Mouse (Mus musculus) lung, adult 2 months (tissue): ENCODE results near the gene Rap1a.

ENCODE experiments used
- CTCF ChIP-seq: fragments of 200-500 bp; IDR thresholded peaks from 2 replicates; pipeline ENCODE4 v1.5.1; 2011; ENCODE audit warnings: mild to moderate bottlenecking, low read length, control low read depth; ENCODE audit not compliant: insufficient read depth
- POLR2A ChIP-seq: fragments of 200-500 bp; IDR thresholded peaks from 2 replicates; pipeline ENCODE4 v1.6.1; 2011; ENCODE audit warnings: low read depth, mild to moderate bottlenecking, control low read depth, low read length, borderline replicate concordance; ENCODE audit errors: extremely low read depth

- no peak for TF ChIP-seq CTCF
- TF ChIP-seq POLR2A: no peak
Measured at GRCm38 (mm10) chr3:105811146-105811545, 10.0 kb upstream of the Rap1a start.
